Mouse (Mus musculus) hindbrain, embryonic 14.5 days (tissue): ENCODE data around the gene Tmem189. TPM values are rescaled to one million over a fixed set of nuclear protein-coding genes. Genes with fewer than 3 reads are reported as not detected.
A peak's percentile ranks its signal among the peaks of the same experiment; 100 is the strongest.

Experiments used
- ATAC-seq: fragments of 200-750 bp; cut with Nextera tagmentation; 2 replicates; pipeline ENCODE4 v1.8.0; 2017; ENCODE audit warnings: moderate number of reproducible peaks, mild to moderate bottlenecking, moderate TSS enrichment, moderate library complexity; ENCODE audit not compliant: low FRiP score
- DNase-seq: peaks from one replicate; pipeline ENCODE4 v3.0.0-alpha.2; 2015; ENCODE audit warnings: low spot score
- H3K27ac ChIP-seq: fragments of 300-500 bp; sonication (generic); 2 replicates; pipeline ENCODE4 v1.5.1; 2014; ENCODE audit warnings: mild to moderate bottlenecking, moderate library complexity
- H3K27me3 ChIP-seq: fragments of 300-500 bp; sonication (generic); 2 replicates; pipeline ENCODE4 v1.6.1; 2014; ENCODE audit warnings: mild to moderate bottlenecking, low read length, mixed read lengths; ENCODE audit not compliant: control insufficient read depth, insufficient read depth
- H3K36me3 ChIP-seq: fragments of 300-500 bp; sonication (generic); replicated peaks from 2 replicates; pipeline ENCODE4 v1.6.1; 2014; ENCODE audit not compliant: control insufficient read depth, insufficient read depth
- H3K4me1 ChIP-seq: fragments of 300-500 bp; sonication (generic); replicated peaks from 2 replicates; pipeline ENCODE4 v1.6.1; 2014; ENCODE audit warnings: antibody characterized with exemption, low read length, mixed read lengths; ENCODE audit not compliant: control insufficient read depth, insufficient read depth
- H3K4me2 ChIP-seq: fragments of 300-500 bp; sonication (generic); replicated peaks from 2 replicates; pipeline ENCODE4 v1.6.1; 2014; ENCODE audit warnings: mild to moderate bottlenecking, moderate library complexity
- H3K4me3 ChIP-seq: fragments of 300-500 bp; sonication (generic); replicated peaks from 2 replicates; pipeline ENCODE4 v1.5.1; 2014; ENCODE audit warnings: mild to moderate bottlenecking, low read length
- H3K9ac ChIP-seq: fragments of 300-500 bp; sonication (generic); 2 replicates; pipeline ENCODE4 v1.6.1; 2014
- H3K9me3 ChIP-seq: fragments of 300-500 bp; sonication (generic); 2 replicates; pipeline ENCODE4 v1.6.1; 2016; ENCODE audit warnings: low read length; ENCODE audit not compliant: control insufficient read depth
- WGBS: fragments of 180-500 bp; shearing (Covaris S2); extraction: QIAGEN DNeasy Blood & Tissue Kit; methylation state at CpG from one replicate; pipeline ENCODE4 v1.1.7; 2014; 5-methylcytosine and 5-hydroxymethylcytosine counted together
- polyA plus RNA-seq: library from polyadenylated mRNA; unstranded; fragments of >200 nt; fragmentation: Nextera tagmentation; extraction: Ambion mirVana; gene quantifications from 2 replicates; pipeline ENCODE4 v1.2.1, GENCODE M21; 2014

Gene Tmem189
- polyA plus RNA-seq: 33.9 and 37.5 TPM in 2 replicates

DNA sequence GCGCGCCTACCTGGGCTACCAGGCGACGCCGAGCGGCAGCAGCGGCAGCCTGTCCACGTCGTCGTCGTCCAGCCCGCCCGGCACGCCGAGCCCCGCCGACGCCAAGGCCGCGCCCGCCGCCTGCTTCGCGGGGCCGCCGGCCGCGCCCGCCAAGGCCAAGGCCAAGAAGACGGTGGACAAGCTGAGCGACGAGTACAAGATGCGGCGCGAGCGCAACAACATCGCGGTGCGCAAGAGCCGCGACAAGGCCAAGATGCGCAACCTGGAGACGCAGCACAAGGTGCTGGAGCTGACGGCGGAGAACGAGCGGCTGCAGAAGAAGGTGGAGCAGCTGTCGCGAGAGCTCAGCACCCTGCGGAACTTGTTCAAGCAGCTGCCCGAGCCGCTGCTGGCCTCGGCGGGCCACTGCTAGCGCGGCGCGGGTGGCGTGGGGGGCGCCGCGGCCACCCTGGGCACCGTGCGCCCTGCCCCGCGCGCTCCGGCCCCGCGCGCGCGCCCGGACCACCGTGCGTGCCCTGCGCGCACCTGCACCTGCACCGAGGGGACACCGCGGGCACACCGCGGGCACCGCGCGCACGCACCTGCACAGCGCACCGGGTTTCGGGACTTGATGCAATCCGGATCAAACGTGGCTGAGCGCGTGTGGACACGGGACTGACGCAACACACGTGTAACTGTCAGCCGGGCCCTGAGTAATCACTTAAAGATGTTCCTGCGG is at the start of gene Tmem189:
Gene Tmem189 (minus strand): TSS at position 322 of the 718 bp plus-strand sequence.
- under 1% methylated on average over 96 of the region's 99 CpGs for WGBS
- H3K4me3 ChIP-seq: peak within 1 kb of the TSS; percentile 72
- no peak for ATAC-seq
- H3K27me3 ChIP-seq: peaks cover 58% of the 10 kb centered on the region
- peaks cover 3% of the 10 kb centered on the region; the same call in 1 of the 2 replicates for H3K4me1 ChIP-seq
- DNase-seq: no peak
- peak within 1 kb of the TSS; percentile 60 for H3K9ac ChIP-seq
- H3K27ac ChIP-seq: 0 out of 2 replicates have a peak within 1 kb of the TSS, but pooled peaks have one; percentile 5
- no peaks in the 10 kb centered on the region for H3K36me3 ChIP-seq
- peak within 1 kb of the TSS; percentile 90 for H3K4me2 ChIP-seq
- H3K9me3 ChIP-seq: no peaks in the 10 kb centered on the region

DNA sequence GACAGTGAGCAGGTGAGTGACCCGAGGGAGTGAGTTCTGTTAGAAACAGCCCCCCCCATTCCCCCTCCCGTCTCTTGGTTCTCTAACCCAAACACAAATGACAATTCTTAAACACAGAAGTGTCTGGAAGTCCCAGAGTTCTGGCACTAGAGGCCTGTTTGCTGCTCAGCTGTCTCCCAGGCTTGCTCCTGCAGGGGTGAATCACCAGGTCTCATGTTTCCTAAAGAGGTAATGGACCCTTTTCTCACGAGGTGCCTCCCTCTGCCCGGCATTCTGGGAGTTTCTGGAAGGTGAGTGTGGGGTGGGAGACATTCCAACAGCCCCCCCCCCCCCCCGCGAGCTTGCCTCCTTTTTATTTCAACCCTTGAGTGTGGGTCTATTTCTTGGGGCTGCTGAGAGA is 49.4 kb upstream of the Tmem189 start:
- DNase-seq: no peak
- no peaks in the 10 kb centered on the region for H3K9me3 ChIP-seq
- H3K27me3 ChIP-seq: no peaks in the 10 kb centered on the region
- H3K4me1 ChIP-seq: no peaks in the 10 kb centered on the region
- H3K36me3 ChIP-seq: no peaks in the 10 kb centered on the region
- no peak overlapping the region for H3K27ac ChIP-seq
- no peak for ATAC-seq
- no peak overlapping the region for H3K4me2 ChIP-seq
- 51% methylated on average over 4 of the region's 6 CpGs for WGBS
- no peak overlapping the region for H3K4me3 ChIP-seq
- no peak overlapping the region for H3K9ac ChIP-seq

DNA sequence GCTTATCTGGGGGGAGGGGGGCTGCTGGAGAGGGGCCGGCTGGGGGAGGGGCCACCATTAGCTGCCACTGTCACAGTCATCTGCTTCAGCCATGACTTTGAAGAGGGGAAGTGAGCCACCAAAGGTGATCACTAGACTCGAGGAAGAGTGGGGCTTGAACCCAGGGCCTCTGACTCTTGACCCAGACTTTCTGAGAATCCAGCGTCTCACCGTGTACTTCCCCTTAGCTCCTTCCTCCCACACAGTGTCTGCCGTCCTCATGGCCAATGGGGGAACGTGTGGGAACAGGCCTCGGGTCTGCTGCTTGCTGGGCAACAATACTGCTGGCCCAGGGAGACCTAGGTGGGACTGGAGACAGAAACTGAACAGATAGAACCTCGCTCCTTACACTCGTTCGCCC is 45.2 kb upstream of the Tmem189 start:
- Histone ChIP-seq H3K9ac (no peak overlapping the region), H3K4me2 (no peak overlapping the region), H3K36me3 (no peaks in the 10 kb centered on the region), H3K4me1 (no peaks in the 10 kb centered on the region), H3K9me3 (no peaks in the 10 kb centered on the region), H3K27ac (no peak overlapping the region), H3K27me3 (no peaks in the 10 kb centered on the region), H3K4me3 (no peak overlapping the region)
- no peak for ATAC-seq
- 77% methylated on average over 10 of the region's 10 CpGs for WGBS
- DNase-seq: no peak

DNA sequence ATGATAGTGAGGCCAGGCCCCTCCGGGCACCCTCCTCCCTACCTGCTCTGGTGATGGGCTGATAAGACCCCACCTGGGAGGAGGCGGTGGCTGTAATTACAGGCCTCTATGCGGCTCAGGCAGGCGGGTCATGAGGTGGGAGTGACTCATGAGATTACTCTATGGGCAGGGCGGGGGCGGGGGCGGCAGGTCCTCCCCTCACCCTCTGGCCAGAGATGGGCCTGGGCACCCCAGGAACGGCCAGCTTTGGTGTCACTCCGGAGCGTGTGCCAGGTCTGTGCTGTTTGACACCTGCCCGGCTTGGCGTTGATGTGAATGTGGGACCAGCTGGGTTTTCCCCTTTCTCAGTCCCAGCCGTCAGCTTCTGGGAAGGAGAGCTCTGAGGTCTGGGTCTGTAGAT is 41.5 kb upstream of the Tmem189 start:
- H3K4me2 ChIP-seq: no peak overlapping the region
- DNase-seq: no peak

DNA sequence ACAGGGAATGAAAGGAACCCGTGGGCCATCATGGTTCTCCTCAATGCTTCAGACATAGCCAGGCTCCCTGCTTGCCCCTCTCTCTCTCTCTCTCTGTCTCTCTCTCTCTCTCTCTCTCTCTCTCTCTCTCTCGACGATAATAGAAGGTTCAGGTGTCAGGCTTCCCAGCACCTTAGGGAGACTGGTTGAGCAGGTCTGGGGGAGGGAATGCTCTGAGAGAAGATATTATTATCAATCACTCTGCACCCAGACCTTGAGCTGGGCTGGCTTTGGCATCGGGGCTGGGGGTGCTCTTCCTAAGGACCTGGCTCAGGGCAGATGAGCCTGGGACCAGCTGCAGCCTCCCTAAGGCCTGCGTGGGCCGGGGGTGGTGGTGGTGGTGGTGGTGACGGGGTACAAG is 40.4 kb upstream of the Tmem189 start:
- H3K9me3 ChIP-seq: no peaks in the 10 kb centered on the region
- H3K27me3 ChIP-seq: no peaks in the 10 kb centered on the region
- H3K27ac ChIP-seq: no peak overlapping the region
- WGBS: 82% methylated on average over 7 of the region's 7 CpGs
- no peak for DNase-seq
- H3K4me2 ChIP-seq: no peak overlapping the region
- ATAC-seq: no peak
- no peaks in the 10 kb centered on the region for H3K4me1 ChIP-seq
- no peak overlapping the region for H3K9ac ChIP-seq
- H3K36me3 ChIP-seq: no peaks in the 10 kb centered on the region
- no peak overlapping the region for H3K4me3 ChIP-seq

More for the DNA sequence above, 41.5 kb upstream of the Tmem189 start:
- ATAC-seq: no peak
- Histone ChIP-seq H3K27me3 (no peaks in the 10 kb centered on the region), H3K9me3 (no peaks in the 10 kb centered on the region), H3K4me3 (no peak overlapping the region), H3K27ac (no peak overlapping the region), H3K9ac (no peak overlapping the region), H3K4me1 (no peaks in the 10 kb centered on the region), H3K36me3 (no peaks in the 10 kb centered on the region)
- 80% methylated on average over 13 of the region's 13 CpGs for WGBS

DNA sequence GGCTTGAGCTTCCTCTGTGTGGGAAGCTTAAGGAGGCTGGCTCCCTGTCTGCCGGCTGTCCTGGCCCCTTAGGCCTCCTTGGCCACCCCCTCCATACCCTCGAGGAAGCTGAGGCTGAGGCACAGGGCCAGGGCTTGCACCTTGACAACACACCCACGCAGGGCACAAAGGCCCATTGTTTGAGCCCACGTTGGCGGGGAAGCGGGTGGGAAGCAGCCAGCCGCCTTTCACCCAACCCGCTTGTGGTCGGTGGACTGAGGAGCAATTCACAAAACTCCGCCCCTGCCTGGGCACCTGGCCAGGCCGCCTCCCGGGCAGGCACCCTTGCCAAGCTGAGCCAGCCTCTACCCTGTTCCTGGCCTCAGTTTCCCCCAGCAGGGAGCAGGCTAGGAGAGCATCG is 37.5 kb upstream of the Tmem189 start:
- Histone ChIP-seq H3K4me3 (no peak overlapping the region), H3K9me3 (no peaks in the 10 kb centered on the region), H3K4me2 (no peak overlapping the region), H3K4me1 (no peaks in the 10 kb centered on the region), H3K27me3 (no peaks in the 10 kb centered on the region), H3K36me3 (no peaks in the 10 kb centered on the region), H3K27ac (no peak overlapping the region), H3K9ac (no peak overlapping the region)
- peak; percentile 40 for DNase-seq
- WGBS: 46% methylated on average over 13 of the region's 13 CpGs
- peak; percentile 60; the same call in 1 of the 2 replicates for ATAC-seq

DNA sequence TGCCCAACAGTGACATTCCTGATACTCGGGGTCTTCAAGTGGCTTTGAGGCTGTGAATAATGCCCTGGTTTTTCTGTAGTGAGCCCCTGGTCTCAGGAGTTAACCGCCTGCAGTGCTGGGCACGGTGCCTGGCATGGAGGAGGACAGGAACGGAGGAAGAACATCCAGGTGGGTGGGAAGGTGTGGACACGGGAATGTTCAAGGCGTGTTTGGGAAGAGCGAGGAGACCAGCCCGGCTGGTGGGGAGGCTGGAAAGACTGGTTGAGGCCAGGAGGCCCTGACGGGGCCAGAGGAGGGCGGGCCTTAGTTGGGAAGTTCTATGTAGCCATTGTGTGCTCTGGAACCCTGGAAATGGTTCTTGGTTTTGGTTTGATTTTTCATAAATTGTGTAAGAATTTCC is 36.3 kb upstream of the Tmem189 start:
- Histone ChIP-seq H3K9ac (no peak overlapping the region), H3K27ac (no peak overlapping the region), H3K4me3 (no peak overlapping the region), H3K9me3 (no peaks in the 10 kb centered on the region), H3K36me3 (no peaks in the 10 kb centered on the region), H3K27me3 (no peaks in the 10 kb centered on the region), H3K4me2 (no peak overlapping the region), H3K4me1 (no peaks in the 10 kb centered on the region)
- 97% methylated on average over 10 of the region's 10 CpGs for WGBS
- ATAC-seq (no peak), DNase-seq (no peak)

DNA sequence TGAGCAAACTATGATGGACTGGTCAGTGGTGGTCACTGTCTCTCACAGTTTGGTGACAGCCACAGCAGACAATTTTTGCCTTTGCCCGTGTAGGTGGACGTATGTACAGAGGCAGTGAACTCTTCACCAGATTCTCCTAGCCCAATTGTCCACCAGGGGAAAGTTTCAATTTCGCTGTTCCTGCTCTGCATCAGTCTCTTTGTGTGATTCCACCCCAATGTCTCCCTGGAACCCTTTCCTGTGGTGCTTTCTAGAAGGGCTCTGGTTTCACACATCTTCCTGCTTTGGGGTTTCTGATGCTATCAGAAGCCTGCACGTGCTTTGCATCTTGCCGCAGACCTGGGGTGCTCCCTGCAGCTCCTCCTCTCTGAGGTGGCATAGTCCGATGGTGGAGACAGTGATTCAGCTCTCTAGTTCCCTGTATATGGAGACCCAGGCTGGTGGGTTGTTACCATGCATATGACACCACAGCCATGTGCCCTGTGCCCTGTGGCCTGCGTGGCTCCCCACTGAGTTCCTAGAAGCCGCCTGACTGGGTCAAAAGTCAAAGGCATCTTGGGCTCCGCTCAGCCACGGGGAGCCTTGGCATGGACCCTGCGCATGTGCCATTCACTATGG is 34.1 kb upstream of the Tmem189 start:
- Histone ChIP-seq H3K4me3 (no peak overlapping the region), H3K4me1 (no peaks in the 10 kb centered on the region), H3K4me2 (no peak overlapping the region), H3K9me3 (no peaks in the 10 kb centered on the region), H3K27ac (no peak overlapping the region), H3K36me3 (no peaks in the 10 kb centered on the region), H3K27me3 (no peaks in the 10 kb centered on the region), H3K9ac (no peak overlapping the region)
- ATAC-seq (no peak), DNase-seq (no peak)
- 81% methylated on average over 11 of the region's 11 CpGs for WGBS

DNA sequence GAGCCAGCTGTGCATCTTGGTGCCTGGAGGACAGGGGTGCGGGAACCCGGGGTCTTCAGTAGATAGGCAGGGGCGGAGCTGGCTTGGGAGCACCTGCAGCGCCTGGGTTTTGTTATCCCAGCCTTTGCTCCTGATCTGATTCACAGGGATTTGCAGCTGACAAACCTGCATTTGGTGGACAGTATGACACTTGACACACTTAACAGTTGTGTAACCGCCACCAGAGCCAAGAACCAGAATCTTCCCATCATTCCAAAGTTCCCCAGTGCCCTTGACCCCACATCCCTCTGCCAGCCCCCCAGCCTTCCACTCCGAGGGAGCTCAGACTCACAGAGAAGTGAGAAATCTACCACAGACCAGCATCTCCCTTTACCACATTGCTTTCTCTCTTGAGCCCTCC is 32.9 kb upstream of the Tmem189 start:
- no peak overlapping the region for H3K9ac ChIP-seq
- no peak overlapping the region for H3K4me2 ChIP-seq
- no peak overlapping the region for H3K4me3 ChIP-seq
- H3K27me3 ChIP-seq: no peaks in the 10 kb centered on the region
- no peak overlapping the region for H3K27ac ChIP-seq
- ATAC-seq: no peak
- no peaks in the 10 kb centered on the region for H3K36me3 ChIP-seq
- H3K4me1 ChIP-seq: no peaks in the 10 kb centered on the region
- 72% methylated on average over 6 of the region's 6 CpGs for WGBS
- no peak for DNase-seq
- H3K9me3 ChIP-seq: no peaks in the 10 kb centered on the region
